Mouse (Mus musculus) C2C12 (cell line): ENCODE data around the gene Tenm2. TPM values are rescaled to one million over a fixed set of nuclear protein-coding genes. Genes with fewer than 3 reads are reported as not detected.

ENCODE experiments used
- H3K27me3 ChIP-seq: one replicate; pipeline ENCODE4 v1.6.1; 2011; ENCODE audit not compliant: control insufficient read depth, insufficient read depth, insufficient read length
- H3K36me3 ChIP-seq: one replicate; pipeline ENCODE4 v1.6.1; 2011; ENCODE audit not compliant: control insufficient read depth, insufficient read depth
- H3K4me3 ChIP-seq: one replicate; pipeline ENCODE4 v1.5.1; 2011; ENCODE audit warnings: mild to moderate bottlenecking, control low read depth; ENCODE audit not compliant: poor library complexity, insufficient read depth, severe bottlenecking
- H3K79me2 ChIP-seq: one replicate; pipeline ENCODE4 v1.6.1; 2011; ENCODE audit not compliant: control insufficient read depth, insufficient read depth
- H3K79me3 ChIP-seq: one replicate; pipeline ENCODE4 v1.6.1; 2011; ENCODE audit warnings: low read depth, control low read depth
- H3ac ChIP-seq: one replicate; pipeline ENCODE3; 2011; ENCODE audit warnings: low read depth; ENCODE audit not compliant: control insufficient read depth, insufficient read length
- CEBPB ChIP-seq: IDR thresholded peaks from one replicate; pipeline ENCODE4 v1.6.1; 2011; ENCODE audit warnings: low read depth, mild to moderate bottlenecking, control low read depth, moderate library complexity
- CTCF ChIP-seq: IDR thresholded peaks from one replicate; pipeline ENCODE4 v1.5.1; 2011; ENCODE audit not compliant: control insufficient read depth, insufficient read depth, insufficient read length
- FOSL1 ChIP-seq: IDR thresholded peaks from one replicate; pipeline ENCODE4 v1.8.0; 2011; ENCODE audit warnings: mild to moderate bottlenecking, low read length; ENCODE audit not compliant: poor library complexity, insufficient read depth, severe bottlenecking
- MAX ChIP-seq: IDR thresholded peaks from one replicate; pipeline ENCODE4 v1.6.1; 2011; ENCODE audit warnings: mild to moderate bottlenecking, control low read depth
- MYOD1 ChIP-seq: IDR thresholded peaks from one replicate; pipeline ENCODE4 v1.6.1; 2011; ENCODE audit warnings: low read depth; ENCODE audit not compliant: control insufficient read depth, insufficient read length
- MYOG ChIP-seq: IDR thresholded peaks from one replicate; pipeline ENCODE4 v1.6.1; 2011; ENCODE audit not compliant: control insufficient read depth, insufficient read length; ENCODE audit errors: extremely low read depth
- USF1 ChIP-seq: IDR thresholded peaks from one replicate; pipeline ENCODE4 v1.6.1; 2011; ENCODE audit warnings: low read depth, mild to moderate bottlenecking, control low read depth, moderate library complexity
- polyA plus RNA-seq: library from polyadenylated mRNA; unstranded; fragments of >200 nt; fragmentation: generic; extraction: Trizol; gene quantifications from one replicate; pipeline ENCODE4 v1.2.1, GENCODE M21; 2012; ENCODE audit warnings: missing spikeins

Tenm2 gene
- polyA plus RNA-seq, 1 experiment, result not detected

GRCm38 (mm10) chr11:36926705-36927406 lies 308.9 kb downstream of the Tenm2 start:
- Histone ChIP-seq H3K27me3 (no peaks in the 10 kb centered on the region), H3K79me2 (no peaks in the 10 kb centered on the region)

GRCm38 (mm10) chr11:36919301-36919700 lies 316.5 kb downstream of the Tenm2 start:
- Histone ChIP-seq H3K4me3 (no peak overlapping the region), H3K79me2 (no peaks in the 10 kb centered on the region), H3K79me3 (no peaks in the 10 kb centered on the region), H3K36me3 (no peaks in the 10 kb centered on the region), H3K27me3 (no peaks in the 10 kb centered on the region), H3ac (no peak overlapping the region)
- TF ChIP-seq FOSL1 (no peak), CTCF (no peak), CEBPB (no peak), USF1 (no peak), MYOG (no peak), MAX (no peak), MYOD1 (no peak)

More at GRCm38 (mm10) chr11:36926705-36927406, 308.9 kb downstream of the Tenm2 start:
- Histone ChIP-seq H3ac (no peak overlapping the region), H3K4me3 (no peak overlapping the region), H3K79me3 (no peaks in the 10 kb centered on the region), H3K36me3 (no peaks in the 10 kb centered on the region)
- TF ChIP-seq MYOG (no peak), FOSL1 (no peak), MYOD1 (no peak), MAX (no peak), CEBPB (no peak), CTCF (no peak), USF1 (no peak)

- Histone ChIP-seq H3K4me3 (no peak overlapping the region), H3K79me2 (no peaks in the 10 kb centered on the region), H3K27me3 (no peaks in the 10 kb centered on the region), H3K79me3 (no peaks in the 10 kb centered on the region), H3ac (no peak overlapping the region), H3K36me3 (no peaks in the 10 kb centered on the region)
- TF ChIP-seq CTCF, result no peak
- no peak for TF ChIP-seq CEBPB
- no peak for TF ChIP-seq USF1
- no peak for TF ChIP-seq MAX
- no peak for TF ChIP-seq MYOD1
- no peak for TF ChIP-seq MYOG
- TF ChIP-seq FOSL1, result no peak
Observed at GRCm38 (mm10) chr11:36911406-36911805, 324.4 kb downstream of the Tenm2 start.

- no peak for TF ChIP-seq CEBPB
- no peak for TF ChIP-seq FOSL1
- TF ChIP-seq USF1, result no peak
- TF ChIP-seq CTCF, result no peak
- TF ChIP-seq MYOD1, result no peak
- no peak for TF ChIP-seq MYOG
- TF ChIP-seq MAX, result no peak
- H3K4me3 ChIP-seq, result no peak overlapping the region
Observed at GRCm38 (mm10) chr11:36909036-36909435, 326.7 kb downstream of the Tenm2 start.

GRCm38 (mm10) chr11:36902302-36902701 lies 333.5 kb downstream of the Tenm2 start:
- Histone ChIP-seq H3K36me3 (no peaks in the 10 kb centered on the region), H3K79me3 (no peaks in the 10 kb centered on the region), H3K4me3 (no peak overlapping the region), H3K27me3 (no peaks in the 10 kb centered on the region), H3K79me2 (no peaks in the 10 kb centered on the region), H3ac (no peak overlapping the region)
- TF ChIP-seq MYOG, result no peak
- no peak for TF ChIP-seq USF1
- no peak for TF ChIP-seq CEBPB
- TF ChIP-seq CTCF, result no peak
- TF ChIP-seq FOSL1, result no peak
- TF ChIP-seq MAX, result no peak
- TF ChIP-seq MYOD1, result no peak

More at GRCm38 (mm10) chr11:36909036-36909435, 326.7 kb downstream of the Tenm2 start:
- H3K27me3 ChIP-seq, result no peaks in the 10 kb centered on the region
- no peaks in the 10 kb centered on the region for H3K36me3 ChIP-seq
- no peak overlapping the region for H3ac ChIP-seq
- no peaks in the 10 kb centered on the region for H3K79me2 ChIP-seq
- no peaks in the 10 kb centered on the region for H3K79me3 ChIP-seq
